ENCODE assay signal across 9 mouse cellular contexts in genomic region chr5:116123344-116123743, GRCm38 (mm10). TPM values are rescaled to one million over a fixed set of nuclear protein-coding genes. Genes with fewer than 3 reads are reported as not detected.
DNase-seq lines count a peak whose midpoint lies in the region; ATAC-seq and TF ChIP-seq lines count a peak whose summit lies in the region.
"Had no signal": no experiment of that assay in that cellular context is flagged by ENCODE, and none has a peak within 500 bp of the region (broad histone marks: within the 10 kb centered on the region; RNA-seq: fewer than 3 reads in every experiment).

No protein-coding gene starts in this region.

- H3K4me3 ChIP-seq in kidney, embryonic 15.5 days (replicated peaks) = no peak overlapping the region
- H3K4me3 ChIP-seq in midbrain, embryonic 14.5 days (replicated peaks; ENCODE audit: low read depth, low read length) = no peak overlapping the region
- no peak overlapping the region for H3K4me3 ChIP-seq in spleen, adult 2 months (ENCODE audit: extremely low read depth, insufficient read depth, insufficient read length)

- WGBS in kidney, embryonic 15.5 days = 10% methylated on average over 11 of the region's 11 CpGs
- WGBS in midbrain, embryonic 14.5 days = 10% methylated on average over 11 of the region's 11 CpGs
- WGBS in spleen, adult 2 months = 10% methylated on average over 11 of the region's 11 CpGs

- no peak overlapping the region for H3K27ac ChIP-seq in kidney, embryonic 15.5 days
- H3K27ac ChIP-seq in midbrain, embryonic 14.5 days (replicated peaks; ENCODE audit: low read depth, low read length) = no peak overlapping the region
- H3K27ac ChIP-seq in spleen, adult 2 months (ENCODE audit: insufficient read depth, low read length) = no peak overlapping the region

- DNase-seq in kidney, adult 11 months = peak; percentile 40
- DNase-seq in cerebellum, postnatal 14 days = peak; percentile 91 to 93
- DNase-seq in frontal cortex, postnatal 36 days (ENCODE audit: low spot score in 2 of 2) = peak; percentile 82 to 90
- DNase-seq in induced T-regulatory cell, adult 2 months (ENCODE audit: low read depth) = peak; percentile 77
- DNase-seq in left cerebral cortex, postnatal 14 days (ENCODE audit: low spot score in 2 of 2) = peak; percentile 90
- peak; percentile 95 for DNase-seq in midbrain, embryonic 14.5 days
- DNase-seq in spleen, adult 2 months (ENCODE audit: low read depth in 1 of 2, low spot score in 2 of 2) = peak; percentile 21 to 32

- TF ChIP-seq POLR2A in spleen, adult 2 months (IDR thresholded peaks at IDR 0.05; ENCODE audit: low read depth, low read length) = no peak

- peak; percentile 61; the same call in 1 of the 2 replicates for TF ChIP-seq CTCF in spleen, adult 2 months (IDR thresholded peaks at IDR 0.05; ENCODE audit: extremely low read depth, insufficient read depth, insufficient read length, insufficient replicate concordance)

- no peaks in the 10 kb centered on the region for H3K36me3 ChIP-seq in kidney, embryonic 15.5 days
- H3K36me3 ChIP-seq in midbrain, embryonic 14.5 days (ENCODE audit: control insufficient read depth, insufficient read depth, low read length) = no peaks in the 10 kb centered on the region
- no peaks in the 10 kb centered on the region for H3K36me3 ChIP-seq in spleen, adult 2 months (ENCODE audit: control insufficient read depth, insufficient read depth, low read length)
- H3K36me3 ChIP-seq: G1E had no signal

- H3K9ac ChIP-seq in kidney, embryonic 15.5 days = no peak overlapping the region
- H3K9ac ChIP-seq in midbrain, embryonic 14.5 days (replicated peaks; ENCODE audit: low read length) = no peak overlapping the region

- H3K4me2 ChIP-seq in kidney, embryonic 15.5 days = no peak overlapping the region
- no peak overlapping the region for H3K4me2 ChIP-seq in midbrain, embryonic 14.5 days (ENCODE audit: low read length)

- intact Hi-C loops in left cerebral cortex, postnatal 14 days (cut with DNase I) = loop anchor here (5.0 to 10.0 kb wide), 4 partner anchors 354 to 971 kb away; partner anchors contain the start of gene Srrm4

- no peak for ATAC-seq in kidney, embryonic 15.5 days (replicated peaks; ENCODE audit: low FRiP score)
- ATAC-seq in midbrain, embryonic 14.5 days (ENCODE audit: low FRiP score, low TSS enrichment) = peak; percentile 58; the same call in 1 of the 2 replicates

- no peaks in the 10 kb centered on the region for H3K9me3 ChIP-seq in kidney, embryonic 15.5 days (replicated peaks)
- H3K9me3 ChIP-seq in midbrain, embryonic 14.5 days (ENCODE audit: control insufficient read depth, low read length) = no peaks in the 10 kb centered on the region

- H3K4me1 ChIP-seq in kidney, embryonic 15.5 days = no peaks in the 10 kb centered on the region
- H3K4me1 ChIP-seq in midbrain, embryonic 14.5 days (ENCODE audit: control insufficient read depth, insufficient read depth, low read length) = no peaks in the 10 kb centered on the region
- no peaks in the 10 kb centered on the region for H3K4me1 ChIP-seq in spleen, adult 2 months (ENCODE audit: control insufficient read depth, insufficient read depth, insufficient read length)

- no peaks in the 10 kb centered on the region for H3K27me3 ChIP-seq in kidney, embryonic 15.5 days
- H3K27me3 ChIP-seq in midbrain, embryonic 14.5 days (ENCODE audit: control insufficient read depth, insufficient read depth, low read length) = no peaks in the 10 kb centered on the region
- H3K27me3 ChIP-seq in spleen, adult 2 months (ENCODE audit: control insufficient read depth, insufficient read depth, low read length) = no peaks in the 10 kb centered on the region

RNA-seq across cellular contexts. Expression of gene Tmem233, which starts 40.3 kb away (rescaled TPM):
- polyA plus RNA-seq in kidney, embryonic 15.5 days (2015; fragmentation: Nextera tagmentation; extraction: Ambion mirVana) = not detected in 2 replicates
- total RNA-seq in left cerebral cortex, postnatal 14 days (2021) = not detected
- polyA plus RNA-seq in midbrain, embryonic 14.5 days (2014; fragmentation: Nextera tagmentation; extraction: Ambion mirVana) = not detected in 2 replicates
- polyA plus RNA-seq in spleen, adult 2 months (2012; rRNA removed) = not detected in 2 replicates
- polyA plus RNA-seq: G1E had no signal

Comparison
In these comparisons a context has a peak if more than half of its experiments do, and no peak if none do; other contexts are left out.
1. DNase-seq: peak in every context shown above with its lines; median percentile 95 in midbrain, embryonic 14.5 days; 92 in cerebellum, postnatal 14 days; 90 in left cerebral cortex, postnatal 14 days; 86 in frontal cortex, postnatal 36 days; 77 in induced T-regulatory cell, adult 2 months; 40 in kidney, adult 11 months; 26 in spleen, adult 2 months.